Mouse (Mus musculus) stomach, embryonic 14.5 days (tissue): ENCODE results near the gene Olfr430. TPM values are rescaled to one million over a fixed set of nuclear protein-coding genes. Genes with fewer than 3 reads are reported as not detected.

Experiments used
- ATAC-seq: fragments of 200-750 bp; cut with Nextera tagmentation; 2 replicates; pipeline ENCODE4 v1.8.0; 2017; ENCODE audit warnings: low read depth, moderate TSS enrichment; ENCODE audit not compliant: insufficient number of reproducible peaks, insufficient read depth, low FRiP score
- H3K27ac ChIP-seq: fragments of 300-500 bp; sonication (generic); 2 replicates; pipeline ENCODE4 v1.5.1; 2014; ENCODE audit warnings: mild to moderate bottlenecking, low read length, moderate library complexity, mixed read lengths
- H3K27me3 ChIP-seq: fragments of 300-500 bp; sonication (generic); 2 replicates; pipeline ENCODE4 v1.6.1; 2014; ENCODE audit warnings: low read length, control low read depth, mixed read lengths; ENCODE audit not compliant: control insufficient read depth, insufficient read depth
- H3K36me3 ChIP-seq: fragments of 300-500 bp; sonication (generic); 2 replicates; pipeline ENCODE4 v1.6.1; 2014; ENCODE audit warnings: mild to moderate bottlenecking, control low read depth, low read length, moderate library complexity, mixed read lengths; ENCODE audit not compliant: control insufficient read depth, insufficient read depth
- H3K4me1 ChIP-seq: fragments of 300-500 bp; sonication (generic); 2 replicates; pipeline ENCODE4 v1.6.1; 2014; ENCODE audit warnings: low read length, control low read depth, mixed read lengths; ENCODE audit not compliant: control insufficient read depth, insufficient read depth
- H3K4me2 ChIP-seq: fragments of 300-500 bp; sonication (generic); replicated peaks from 2 replicates; pipeline ENCODE4 v1.6.1; 2014; ENCODE audit warnings: low read depth, low read length, control low read depth
- H3K4me3 ChIP-seq: fragments of 300-500 bp; sonication (generic); 2 replicates; pipeline ENCODE4 v1.5.1; 2014; ENCODE audit warnings: low read depth, low read length, control low read depth
- H3K9ac ChIP-seq: fragments of 300-500 bp; sonication (generic); replicated peaks from 2 replicates; pipeline ENCODE4 v1.6.1; 2014; ENCODE audit warnings: low read depth, mild to moderate bottlenecking, control low read depth, low read length, moderate library complexity, mixed read lengths
- H3K9me3 ChIP-seq: fragments of 300-500 bp; sonication (generic); 2 replicates; pipeline ENCODE4 v1.6.1; 2016; ENCODE audit warnings: low read depth, low read length, control low read depth; ENCODE audit not compliant: control insufficient read depth
- WGBS: fragments of 180-500 bp; shearing (Covaris S2); extraction: QIAGEN DNeasy Blood & Tissue Kit; methylation state at CpG from one replicate; pipeline ENCODE4 v1.1.7; 2014; 5-methylcytosine and 5-hydroxymethylcytosine counted together
- polyA plus RNA-seq: library from polyadenylated mRNA; unstranded; fragments of >200 nt; fragmentation: Nextera tagmentation; extraction: Ambion mirVana; gene quantifications from 2 replicates; pipeline ENCODE4 v1.2.1, GENCODE M21; 2014

Olfr430 gene
- polyA plus RNA-seq, 1 experiment from 2014 or later = not detected

- no peaks in the 10 kb centered on the region for H3K27me3 ChIP-seq
- no peaks in the 10 kb centered on the region for H3K36me3 ChIP-seq
- no peaks in the 10 kb centered on the region for H3K4me1 ChIP-seq
- ATAC-seq = no peak
- H3K27ac ChIP-seq = no peak overlapping the region
- 56% methylated on average over 2 of the region's 2 CpGs for WGBS
- H3K9me3 ChIP-seq = no peaks in the 10 kb centered on the region
- H3K4me2 ChIP-seq = no peak overlapping the region
- H3K4me3 ChIP-seq = no peak overlapping the region
- H3K9ac ChIP-seq = no peak overlapping the region
Measured at GRCm38 (mm10) chr1:174103735-174104134, 37.3 kb downstream of the Olfr430 start.

- no peak within 1 kb of the TSS for H3K27ac ChIP-seq
- ATAC-seq = no peak
- no peak within 1 kb of the TSS for H3K9ac ChIP-seq
- H3K27me3 ChIP-seq = no peaks in the 10 kb centered on the region
- H3K36me3 ChIP-seq = no peaks in the 10 kb centered on the region
- no peak within 1 kb of the TSS for H3K4me3 ChIP-seq
- WGBS = 45% methylated on average over 2 of the region's 2 CpGs
- H3K9me3 ChIP-seq = no peaks in the 10 kb centered on the region
- no peaks in the 10 kb centered on the region for H3K4me1 ChIP-seq
- H3K4me2 ChIP-seq = no peak within 1 kb of the TSS
Measured at GRCm38 (mm10) chr1:174121062-174121461, 54.7 kb downstream of the Olfr430 start, which contains the start of gene Olfr231. Olfr231 (minus strand) TSS chr1:174121162.

Other genes with a start within 250 kb of the Olfr430 start
- 0.43 and 0.80 TPM in 2 replicates for gene Ifi211, start 153.6 kb upstream of the Olfr430 start, polyA plus RNA-seq
- 1.9 and 2.5 TPM in 2 replicates for gene Mndal, start 124.1 kb upstream of the Olfr430 start, polyA plus RNA-seq
- 1.1 and 2.2 TPM in 2 replicates for gene Ifi203, start 123.9 kb upstream of the Olfr430 start, polyA plus RNA-seq
- gene Ifi202b, start 83.9 kb upstream of the Olfr430 start, polyA plus RNA-seq = 0.14 and 0.23 TPM in 2 replicates
- 0.36 TPM in 1 of 2 replicates, not detected in the other for gene Ifi205, start 34.8 kb upstream of the Olfr430 start, polyA plus RNA-seq
- not detected in 2 replicates for gene Olfr433, start 25.9 kb upstream of the Olfr430 start, polyA plus RNA-seq
- gene Olfr432, start 17.4 kb upstream of the Olfr430 start, polyA plus RNA-seq = not detected in 2 replicates
- not detected in 2 replicates for gene Olfr429, start 17.7 kb downstream of the Olfr430 start, polyA plus RNA-seq
- not detected in 2 replicates for gene Olfr427, start 30.3 kb downstream of the Olfr430 start, polyA plus RNA-seq
- not detected in 2 replicates for gene Olfr231, start 54.6 kb downstream of the Olfr430 start, polyA plus RNA-seq
- not detected in 2 replicates for gene Olfr424, start 64.9 kb downstream of the Olfr430 start, polyA plus RNA-seq
- gene Olfr420, start 89.0 kb downstream of the Olfr430 start, polyA plus RNA-seq = not detected in 2 replicates
- gene Spta1, start 106.2 kb downstream of the Olfr430 start, polyA plus RNA-seq = 0.27 and 0.38 TPM in 2 replicates
- gene Olfr419, start 185.5 kb downstream of the Olfr430 start, polyA plus RNA-seq = not detected in 2 replicates